Mouse (Mus musculus) spleen, adult 2 months (tissue): Measurements from ENCODE around the gene Tmx2. TPM values are rescaled to one million over a fixed set of nuclear protein-coding genes. Genes with fewer than 3 reads are reported as not detected.

Experiments used
- DNase-seq, 2 experiments: peaks; one replicate each; pipeline versions ENCODE4 v3.0.0 to v3.0.0-alpha.2; 2012 to 2021; ENCODE audit warnings: low spot score in 2 of 2, low read depth in 1 of 2
- H3K27ac ChIP-seq: fragments of 200-500 bp; 2 replicates; pipeline ENCODE4 v1.5.1; 2012; ENCODE audit warnings: low read length, inconsistent platforms; ENCODE audit not compliant: insufficient read depth
- H3K27me3 ChIP-seq: fragments of 200-500 bp; 2 replicates; pipeline ENCODE4 v1.6.1; 2012; ENCODE audit warnings: mild to moderate bottlenecking, moderate library complexity, low read length, inconsistent platforms; ENCODE audit not compliant: control insufficient read depth, insufficient read depth
- H3K36me3 ChIP-seq: fragments of 200-500 bp; 2 replicates; pipeline ENCODE4 v1.6.1; 2012; ENCODE audit warnings: mild to moderate bottlenecking, low read length, inconsistent platforms; ENCODE audit not compliant: control insufficient read depth, insufficient read depth
- H3K4me1 ChIP-seq: fragments of 200-500 bp; 2 replicates; pipeline ENCODE4 v1.6.1; 2011; ENCODE audit warnings: inconsistent platforms; ENCODE audit not compliant: control insufficient read depth, insufficient read depth, insufficient read length
- H3K4me3 ChIP-seq: fragments of 200-500 bp; 2 replicates; pipeline ENCODE4 v1.5.1; 2011; ENCODE audit warnings: mild to moderate bottlenecking, inconsistent platforms; ENCODE audit not compliant: insufficient read depth, insufficient read length; ENCODE audit errors: extremely low read depth
- CTCF ChIP-seq: fragments of 200-500 bp; IDR thresholded peaks from 2 replicates; pipeline ENCODE4 v1.5.1; 2011; ENCODE audit warnings: mild to moderate bottlenecking, inconsistent platforms; ENCODE audit not compliant: insufficient read depth, insufficient read length, insufficient replicate concordance; ENCODE audit errors: extremely low read depth
- POLR2A ChIP-seq: fragments of 200-500 bp; IDR thresholded peaks from 2 replicates; pipeline ENCODE4 v1.6.1; 2011; ENCODE audit warnings: low read depth, low read length, inconsistent platforms
- WGBS: fragments of 180-500 bp; shearing (Covaris S2); methylation state at CpG from one replicate; pipeline ENCODE4 v1.1.7; 2018; 5-methylcytosine and 5-hydroxymethylcytosine counted together
- polyA plus RNA-seq: library from polyadenylated mRNA; depleted of rRNA; stranded (reverse); fragments of >200 nt; gene quantifications from 2 replicates; pipeline ENCODE4 v1.2.3, GENCODE M21; 2012; rRNA removed

Gene Tmx2
- polyA plus RNA-seq, 1 experiment, result 32.3 TPM

- TF ChIP-seq POLR2A, result no peak
- TF ChIP-seq CTCF, result no peak
- no peak for DNase-seq
- Histone ChIP-seq H3K4me3 (no peak overlapping the region), H3K36me3 (no peaks in the 10 kb centered on the region), H3K27ac (no peak overlapping the region), H3K4me1 (peaks cover 11% of the 10 kb centered on the region; the same call in 1 of the 2 replicates), H3K27me3 (no peaks in the 10 kb centered on the region)
- 79% methylated on average over 3 of the region's 3 CpGs for WGBS
These were observed 51.9 kb downstream of the Tmx2 start for GRCm38 (mm10) chr2:84627036-84627435.

- H3K4me1 ChIP-seq, result peaks cover 11% of the 10 kb centered on the region; the same call in 1 of the 2 replicates
- 86% methylated on average over 7 of the region's 7 CpGs for WGBS
- H3K27ac ChIP-seq, result 0 out of 2 replicates have a peak overlapping the region, but pooled peaks have one; percentile 8
- TF ChIP-seq POLR2A (no peak), CTCF (no peak)
- no peak for DNase-seq
- no peak overlapping the region for H3K4me3 ChIP-seq
- H3K27me3 ChIP-seq, result no peaks in the 10 kb centered on the region
- no peaks in the 10 kb centered on the region for H3K36me3 ChIP-seq
These were observed 52.5 kb downstream of the Tmx2 start for GRCm38 (mm10) chr2:84626366-84626975.

GRCm38 (mm10) chr2:84624201-84624600 lies 54.7 kb downstream of the Tmx2 start:
- 93% methylated on average over 17 of the region's 17 CpGs for WGBS
- Histone ChIP-seq H3K36me3 (no peaks in the 10 kb centered on the region; the same call in 1 of the 2 replicates), H3K4me1 (peaks cover 11% of the 10 kb centered on the region; the same call in 1 of the 2 replicates), H3K27ac (peak overlapping the region; percentile 24; the same call in 1 of the 2 replicates), H3K27me3 (no peaks in the 10 kb centered on the region), H3K4me3 (no peak overlapping the region)
- TF ChIP-seq POLR2A (no peak), CTCF (no peak)
- no peak for DNase-seq

GRCm38 (mm10) chr2:84623428-84624119 lies 55.4 kb downstream of the Tmx2 start:
- H3K27me3 ChIP-seq, result no peaks in the 10 kb centered on the region
- whole genome bisulfite sequencing, result 34% methylated on average over 3 of the region's 3 CpGs
- DNase-seq, result no peak
- TF ChIP-seq CTCF (no peak), POLR2A (no peak)
- H3K4me3 ChIP-seq, result no peak overlapping the region
- H3K36me3 ChIP-seq, result no peaks in the 10 kb centered on the region; the same call in 1 of the 2 replicates
- H3K4me1 ChIP-seq, result peaks cover 11% of the 10 kb centered on the region; the same call in 1 of the 2 replicates
- peak overlapping the region; percentile 29 for H3K27ac ChIP-seq

GRCm38 (mm10) chr2:84622668-84623067 lies 56.3 kb downstream of the Tmx2 start:
- H3K4me3 ChIP-seq, result no peak overlapping the region
- H3K27ac ChIP-seq, result peak overlapping the region; percentile 29; the same call in 1 of the 2 replicates
- 50% methylated on average over 2 of the region's 2 CpGs for WGBS
- TF ChIP-seq POLR2A (no peak), CTCF (no peak)
- H3K4me1 ChIP-seq, result peaks cover 11% of the 10 kb centered on the region; the same call in 1 of the 2 replicates
- no peaks in the 10 kb centered on the region; the same call in 1 of the 2 replicates for H3K36me3 ChIP-seq
- no peak for DNase-seq
- H3K27me3 ChIP-seq, result no peaks in the 10 kb centered on the region

Other genes with a start within 250 kb of the Tmx2 start
- 4.4 and 5.1 TPM in 2 replicates for gene Tfpi, start 202.4 kb downstream of the Tmx2 start, polyA plus RNA-seq
- 12.3 and 14.7 TPM in 2 replicates for gene Ctnnd1, start 28.4 kb downstream of the Tmx2 start, polyA plus RNA-seq
- not detected in 2 replicates for gene Btbd18, start 20.1 kb downstream of the Tmx2 start, polyA plus RNA-seq
- 52.6 and 76.8 TPM in 2 replicates for gene Selenoh, start 8.4 kb downstream of the Tmx2 start, polyA plus RNA-seq
- gene Gm28635, start 1.1 kb downstream of the Tmx2 start, polyA plus RNA-seq, result not detected in 2 replicates
- gene Med19, start 738 bp downstream of the Tmx2 start, polyA plus RNA-seq, result 4.9 and 5.0 TPM in 2 replicates
- gene Zdhhc5, start 36.0 kb upstream of the Tmx2 start, polyA plus RNA-seq, result 24.2 and 27.1 TPM in 2 replicates
- gene Clp1, start 48.2 kb upstream of the Tmx2 start, polyA plus RNA-seq, result 12.8 and 13.3 TPM in 2 replicates
- 28.2 and 42.6 TPM in 2 replicates for gene Ypel4, start 54.9 kb upstream of the Tmx2 start, polyA plus RNA-seq
- 0.28 and 0.32 TPM in 2 replicates for gene Gm19426, start 64.5 kb upstream of the Tmx2 start, polyA plus RNA-seq
- gene Serping1, start 96.3 kb upstream of the Tmx2 start, polyA plus RNA-seq, result 135 and 186 TPM in 2 replicates
- 125 and 250 TPM in 2 replicates for gene Ube2l6, start 119.7 kb upstream of the Tmx2 start, polyA plus RNA-seq
- gene Smtnl1, start 143.5 kb upstream of the Tmx2 start, polyA plus RNA-seq, result 0.04 TPM in 1 of 2 replicates, not detected in the other
- 19.0 and 24.4 TPM in 2 replicates for gene Timm10, start 147.9 kb upstream of the Tmx2 start, polyA plus RNA-seq
- 59.6 and 70.0 TPM in 2 replicates for gene Slc43a1, start 159.7 kb upstream of the Tmx2 start, polyA plus RNA-seq
- 3.0 and 7.3 TPM in 2 replicates for gene Rtn4rl2, start 207.6 kb upstream of the Tmx2 start, polyA plus RNA-seq